Mouse (Mus musculus) cerebellum, adult 2 months (tissue): ENCODE measurements around the gene P3h3.

Source experiments
- CTCF ChIP-seq: fragments of 200-500 bp; IDR thresholded peaks from 2 replicates; pipeline ENCODE4 v1.5.1; 2011; ENCODE audit warnings: low read depth, mild to moderate bottlenecking, control low read depth, low read length, moderate library complexity, borderline replicate concordance; ENCODE audit not compliant: insufficient read depth
- POLR2A ChIP-seq: fragments of 200-500 bp; IDR thresholded peaks from 2 replicates; pipeline ENCODE4 v1.6.1; 2011; ENCODE audit warnings: low read length, control low read depth, borderline replicate concordance; ENCODE audit not compliant: insufficient read depth

- TF ChIP-seq POLR2A (0 out of 2 replicates have a peak, but pooled peaks have one; percentile 27), CTCF (no peak)
Observed at GRCm38 (mm10) chr6:124862406-124863124, 5.0 kb upstream of the P3h3 start.
